Mouse (Mus musculus) monocyte, adult 59 days (primary cell): Measurements from ENCODE around the gene Alox12b. TPM values are rescaled to one million over a fixed set of nuclear protein-coding genes. Genes with fewer than 3 reads are reported as not detected.

Experiments used
- total RNA-seq, 2 experiments: library from RNA; stranded (reverse); gene quantifications; one replicate each; pipeline ENCODE4 v1.2.4; 2023

The Alox12b gene
- not detected for total RNA-seq

DNA sequence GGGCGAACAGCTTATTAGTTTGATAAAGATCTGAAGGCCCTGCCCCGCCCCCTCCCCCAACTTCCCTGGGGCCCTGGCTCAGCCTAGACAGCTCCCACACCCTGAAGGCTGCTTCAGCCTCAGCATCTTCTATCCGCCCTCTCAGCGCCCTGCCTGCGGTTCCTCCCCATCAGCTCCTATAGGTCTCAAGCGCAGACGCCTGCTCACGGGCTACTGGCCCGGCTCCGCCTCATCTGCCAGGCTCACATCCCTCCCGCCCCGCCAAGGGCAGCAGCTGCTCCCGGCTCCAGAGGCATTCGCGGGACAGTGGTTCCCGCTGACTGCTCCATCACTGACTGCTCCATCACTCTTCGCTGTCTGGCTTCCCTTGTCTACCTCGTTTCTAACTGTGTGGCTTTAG, at the start of gene Alox12b:
TSS of gene Alox12b (plus strand) at position 190 of the 400 bp plus-strand sequence.

DNA sequence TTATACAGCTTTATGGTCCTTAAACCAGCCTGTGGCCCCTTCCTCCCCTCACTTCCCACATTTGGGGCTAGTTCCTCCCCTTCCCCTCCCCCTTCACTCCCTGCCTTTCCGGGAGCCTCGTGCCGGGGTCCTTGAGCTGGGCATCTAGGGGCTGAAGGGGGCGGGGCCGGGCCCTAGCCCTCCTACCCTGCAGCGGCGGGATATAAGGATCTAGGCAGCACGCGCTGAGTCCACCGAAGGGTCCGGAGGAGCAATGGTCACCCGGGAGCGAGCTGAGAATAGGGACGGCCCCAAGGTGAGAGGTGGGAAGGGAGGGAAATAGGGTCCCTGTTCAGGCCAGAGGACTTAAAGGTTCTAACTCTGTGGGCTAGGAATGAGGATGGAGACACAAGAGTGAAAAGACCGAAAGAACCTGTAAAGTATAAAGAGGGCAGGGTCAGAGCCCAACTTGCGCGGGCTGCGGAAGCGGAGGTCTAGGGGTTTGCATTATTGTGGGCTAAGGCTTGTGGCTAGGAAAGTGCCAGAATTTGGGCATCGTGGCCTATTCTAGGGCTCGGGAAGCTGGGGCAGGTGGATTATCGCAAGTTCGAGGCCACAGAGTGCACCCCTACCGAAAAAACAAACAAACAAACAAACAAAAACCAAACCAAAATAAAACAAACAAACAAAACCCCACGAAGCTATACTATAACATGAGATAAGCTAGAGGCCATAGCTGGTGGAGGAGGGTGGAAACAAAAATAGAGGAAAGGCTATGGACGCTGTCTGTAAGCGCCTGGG, 36.4 kb upstream of the Alox12b start, which contains the start of gene Hes7:
TSS of gene Hes7 (plus strand) at position 184 of the 780 bp plus-strand sequence.

DNA sequence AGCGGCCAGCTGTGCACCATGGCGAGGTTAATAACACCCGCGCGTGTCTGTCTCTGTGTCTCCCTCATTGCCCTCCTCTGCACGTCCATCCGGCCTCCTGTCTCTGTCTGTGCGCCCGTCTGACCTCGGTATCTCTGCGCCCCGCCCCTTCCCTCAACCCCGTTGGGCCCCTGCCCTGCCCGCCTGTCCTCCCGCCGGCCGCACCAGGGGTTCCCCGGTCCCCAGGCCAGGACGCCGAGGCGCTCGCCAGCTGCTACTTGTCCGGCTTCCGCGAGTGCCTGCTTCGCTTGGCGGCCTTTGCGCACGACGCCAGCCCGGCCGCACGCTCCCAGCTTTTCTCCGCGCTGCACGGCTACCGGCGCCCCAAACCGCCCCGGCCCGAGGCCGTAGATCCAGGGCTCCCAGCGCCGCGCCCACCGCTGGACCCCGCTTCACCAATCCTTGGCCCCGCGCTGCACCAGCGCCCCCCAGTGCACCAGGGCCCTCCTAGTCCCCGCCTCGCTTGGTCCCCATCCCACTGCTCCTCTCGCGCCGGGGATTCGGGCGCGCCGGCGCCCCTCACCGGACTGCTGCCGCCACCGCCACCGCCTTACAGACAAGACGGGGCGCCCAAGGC, 34.3 kb upstream of the Alox12b start, which contains the start of gene 9130213A22Rik:
TSS of gene 9130213A22Rik (minus strand) at position 254 of the 616 bp plus-strand sequence.

DNA sequence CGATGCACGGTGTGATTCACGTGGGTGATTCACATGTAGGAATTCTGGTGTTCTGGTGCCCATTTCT, 31.1 kb upstream of the Alox12b start, which contains the start of gene Aloxe3:
TSS of gene Aloxe3 (plus strand) at position 45 of the 67 bp plus-strand sequence.

DNA sequence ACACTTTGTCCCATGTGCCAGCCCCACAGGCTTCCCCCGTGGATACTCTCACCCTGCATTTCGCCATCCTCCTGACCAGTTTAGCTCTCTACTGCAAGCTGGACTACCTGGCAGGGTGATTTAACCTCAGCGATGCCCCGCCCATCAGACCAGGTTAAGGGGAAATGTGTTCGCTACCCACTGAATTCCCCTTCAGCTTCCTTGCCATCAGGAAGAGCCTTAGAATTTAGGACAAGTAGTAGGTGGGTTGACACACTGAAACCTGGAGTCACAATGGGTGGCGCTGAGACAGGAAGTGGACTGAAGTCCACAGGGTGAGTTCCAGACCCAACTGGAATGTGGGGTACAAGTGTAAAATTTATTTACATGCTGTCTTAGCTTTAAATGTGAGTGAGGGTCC, 41.0 kb downstream of the Alox12b start, which contains the start of gene Alox8:
TSS of gene Alox8 (minus strand) at position 101 of the 400 bp plus-strand sequence.

Other genes with a start within 250 kb of the Alox12b start
- not detected for gene Odf4, start 229.9 kb upstream of the Alox12b start, total RNA-seq
- not detected for gene Arhgef15, start 199.5 kb upstream of the Alox12b start, total RNA-seq
- 1 to 10 TPM; 2.6 to 3.1 TPM for gene Slc25a35, start 188.9 kb upstream of the Alox12b start, total RNA-seq
- gene Rangrf, start 181.8 kb upstream of the Alox12b start, total RNA-seq = 1 to 10 TPM; 2.0 to 5.2 TPM
- 1 to 10 TPM; 7.9 to 8.6 TPM for gene Pfas, start 148.5 kb upstream of the Alox12b start, total RNA-seq
- 10 to 100 TPM; 27.8 to 30.5 TPM for gene Ctc1, start 141.1 kb upstream of the Alox12b start, total RNA-seq
- gene Aurkb, start 111.3 kb upstream of the Alox12b start, total RNA-seq = 10 to 100 TPM; 12.5 to 13.0 TPM
- 10 to 100 TPM; 43.4 to 46.4 TPM for gene Borcs6, start 97.3 kb upstream of the Alox12b start, total RNA-seq
- 1 to 10 TPM; 3.9 to 6.5 TPM for gene Tmem107, start 86.2 kb upstream of the Alox12b start, total RNA-seq
- 100 to 1,000 TPM; 151 to 170 TPM for gene Vamp2, start 68.5 kb upstream of the Alox12b start, total RNA-seq
- 100 to 1,000 TPM; 499 to 544 TPM for gene Per1, start 61.8 kb upstream of the Alox12b start, total RNA-seq
- gene Hes7, start 36.6 kb upstream of the Alox12b start, total RNA-seq = under 1 TPM in 1 of 2 experiments, not detected in 1; 0.45 TPM
- gene 9130213A22Rik, start 34.4 kb upstream of the Alox12b start, total RNA-seq = under 1 TPM; 0.31 to 0.55 TPM
- gene Aloxe3, start 31.1 kb upstream of the Alox12b start, total RNA-seq = under 1 TPM; 0.50 to 0.85 TPM
- 1 to 10 TPM in 1 of 2 experiments, under 1 TPM in 1; 0.94 to 2.2 TPM for gene Alox8, start 40.9 kb downstream of the Alox12b start, total RNA-seq
- gene Gucy2e, start 80.0 kb downstream of the Alox12b start, total RNA-seq = not detected
- 10 to 100 TPM in 1 of 2 experiments, 1 to 10 TPM in 1; 9.4 to 15.2 TPM for gene Cntrob, start 166.8 kb downstream of the Alox12b start, total RNA-seq
- gene Trappc1, start 167.0 kb downstream of the Alox12b start, total RNA-seq = 10 to 100 TPM; 61.5 to 74.4 TPM
- gene Kcnab3, start 169.3 kb downstream of the Alox12b start, total RNA-seq = 1 to 10 TPM; 1.5 to 2.5 TPM
- 1 to 10 TPM; 1.6 to 1.8 TPM for gene Rnf227, start 183.5 kb downstream of the Alox12b start, total RNA-seq
- gene Chd3, start 212.4 kb downstream of the Alox12b start, total RNA-seq = 10 to 100 TPM; 86.1 to 96.7 TPM
- 10 to 100 TPM; 37.3 to 63.3 TPM for gene Naa38, start 238.5 kb downstream of the Alox12b start, total RNA-seq
- 10 to 100 TPM; 19.2 to 23.1 TPM for gene Cyb5d1, start 238.6 kb downstream of the Alox12b start, total RNA-seq
- 10 to 100 TPM; 22.0 to 32.2 TPM for gene Tmem88, start 241.2 kb downstream of the Alox12b start, total RNA-seq